Mouse (Mus musculus) forebrain, embryonic 12.5 days (tissue): ENCODE data around the gene Trim26. TPM values are rescaled to one million over a fixed set of nuclear protein-coding genes. Genes with fewer than 3 reads are reported as not detected.

Experiments used
- polyA plus RNA-seq: library from polyadenylated mRNA; unstranded; fragments of >200 nt; fragmentation: Nextera tagmentation; extraction: Ambion mirVana; gene quantifications from 2 replicates; pipeline ENCODE4 v1.2.1, GENCODE M21; 2016

The Trim26 gene
- polyA plus RNA-seq, 1 experiment from 2014 or later = 44.0 TPM

Other genes starting within 250 kb of the Trim26 start
- gene H2-M9, start 194.5 kb upstream of the Trim26 start, polyA plus RNA-seq = not detected in 2 replicates
- gene H2-M1, start 164.9 kb upstream of the Trim26 start, polyA plus RNA-seq = not detected in 2 replicates
- not detected in 2 replicates for gene H2-M10.5, start 64.2 kb upstream of the Trim26 start, polyA plus RNA-seq
- gene H2-M10.6, start 25.0 kb upstream of the Trim26 start, polyA plus RNA-seq = not detected in 2 replicates
- 0.14 and 0.24 TPM in 2 replicates for gene Trim15, start 30.1 kb downstream of the Trim26 start, polyA plus RNA-seq
- gene Trim10, start 32.4 kb downstream of the Trim26 start, polyA plus RNA-seq = 4.7 and 7.1 TPM in 2 replicates
- not detected in 2 replicates for gene Trim40, start 53.0 kb downstream of the Trim26 start, polyA plus RNA-seq
- not detected in 2 replicates for gene Trim31, start 61.0 kb downstream of the Trim26 start, polyA plus RNA-seq
- 0.47 TPM in 1 of 2 replicates, not detected in the other for gene Rnf39, start 105.8 kb downstream of the Trim26 start, polyA plus RNA-seq
- gene Ppp1r11, start 114.6 kb downstream of the Trim26 start, polyA plus RNA-seq = 136 and 146 TPM in 2 replicates
- gene Znrd1, start 121.4 kb downstream of the Trim26 start, polyA plus RNA-seq = 79.5 and 86.7 TPM in 2 replicates
- 7.1 and 7.7 TPM in 2 replicates for gene Znrd1as, start 121.5 kb downstream of the Trim26 start, polyA plus RNA-seq
- not detected in 2 replicates for gene 2410137M14Rik, start 144.1 kb downstream of the Trim26 start, polyA plus RNA-seq
- 1.3 and 1.6 TPM in 2 replicates for gene H2-M5, start 152.4 kb downstream of the Trim26 start, polyA plus RNA-seq
- gene Zfp57, start 164.0 kb downstream of the Trim26 start, polyA plus RNA-seq = 193 and 197 TPM in 2 replicates
- 1.1 and 1.2 TPM in 2 replicates for gene Mog, start 186.3 kb downstream of the Trim26 start, polyA plus RNA-seq
- gene Gabbr1, start 208.8 kb downstream of the Trim26 start, polyA plus RNA-seq = 31.7 and 32.6 TPM in 2 replicates